Mouse (Mus musculus) thymus, adult 2 months (tissue): ENCODE measurements at regions not wholly inside any gene's neighbourhood (a gene's known extent, or its start where the extent isn't known, plus 50 kb on each side); places are given as distances from the start of the nearest gene placed in this dataset.

Experiments
- CTCF ChIP-seq: fragments of 200-500 bp; IDR thresholded peaks from 2 replicates; pipeline ENCODE4 v1.5.1; 2012; ENCODE audit warnings: mild to moderate bottlenecking, control low read depth, low read length, moderate library complexity, borderline replicate concordance; ENCODE audit not compliant: control insufficient read depth, poor library complexity, insufficient read depth; ENCODE audit errors: extremely low read depth
- POLR2A ChIP-seq: fragments of 200-500 bp; IDR thresholded peaks from 2 replicates; pipeline ENCODE4 v1.6.1; 2012; ENCODE audit warnings: mild to moderate bottlenecking, low read length, control low read depth, moderate library complexity; ENCODE audit not compliant: control insufficient read depth, poor library complexity, insufficient read depth; ENCODE audit errors: extremely low read depth

DNA sequence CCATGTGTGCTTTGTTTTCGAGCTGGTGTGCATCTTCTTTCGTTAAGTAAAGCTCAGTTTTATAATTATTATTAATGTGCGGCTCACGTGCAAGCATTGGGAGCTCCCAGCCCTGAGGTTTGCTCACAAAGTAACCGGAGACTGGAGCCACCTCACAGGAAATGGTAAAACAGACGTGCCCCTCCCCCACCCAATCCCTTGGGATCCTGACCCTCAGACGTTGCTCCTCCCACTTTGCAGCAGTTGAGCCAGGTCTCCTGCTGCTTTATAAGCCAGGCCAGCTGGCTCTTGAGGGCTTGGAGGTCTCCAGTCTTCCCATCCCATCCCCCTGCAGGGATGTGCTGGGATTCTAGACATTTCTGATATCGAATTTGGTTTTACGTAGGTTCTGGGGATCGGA lies 203.8 kb downstream of the Cdh26 start:
- TF ChIP-seq CTCF (no peak), POLR2A (no peak)
